Mouse (Mus musculus): ENCODE results near the gene Hint1. TPM values are rescaled to one million over a fixed set of nuclear protein-coding genes. Genes with fewer than 3 reads are reported as not detected.
A peak's percentile ranks its signal among the peaks of the same experiment; 100 is the strongest.
"Not testable (repeated sequence)": the region's sequence is repeated elsewhere in the genome, so short reads cannot be mapped to it uniquely, and the experiment has no call there.

Hint1 gene
- polyA plus RNA-seq, 1 experiment from 2014 or later = 641 TPM

GRCm38 (mm10) chr11:54839696-54840095 is 26.5 kb upstream of the Hint1 start:
- no peaks in the 10 kb centered on the region for H3K36me3 ChIP-seq (ENCODE audit: control insufficient read depth, insufficient read depth, low read length)

GRCm38 (mm10) chr11:54840891-54841290 is 25.3 kb upstream of the Hint1 start:
- H3K4me2 ChIP-seq (ENCODE audit: low read depth, low read length) = no peak overlapping the region
- no peak overlapping the region for H3K9ac ChIP-seq (ENCODE audit: low read length)
- H3K36me3 ChIP-seq (ENCODE audit: control insufficient read depth, insufficient read depth, low read length) = no peaks in the 10 kb centered on the region
- H3K27ac ChIP-seq (ENCODE audit: low read length) = no peak overlapping the region
- no peaks in the 10 kb centered on the region for H3K27me3 ChIP-seq (ENCODE audit: control insufficient read depth, insufficient read depth, low read depth, low read length)
- H3K4me3 ChIP-seq (ENCODE audit: low read length) = no peak overlapping the region
- 86% methylated on average over 11 of the region's 11 CpGs for WGBS
- 0 out of 2 replicates have a peak, but pooled peaks cover 2% of the 10 kb centered on the region for H3K4me1 ChIP-seq (replicated peaks; ENCODE audit: control insufficient read depth, insufficient read depth, low read length)
- no peak for ATAC-seq (ENCODE audit: low read depth)
- H3K9me3 ChIP-seq (ENCODE audit: control insufficient read depth, low read length) = no peaks in the 10 kb centered on the region

More at GRCm38 (mm10) chr11:54839696-54840095, 26.5 kb upstream of the Hint1 start:
- Histone ChIP-seq H3K27me3 (ENCODE audit: control insufficient read depth, insufficient read depth, low read depth, low read length) (no peaks in the 10 kb centered on the region), H3K4me2 (ENCODE audit: low read depth, low read length) (no peak overlapping the region), H3K9ac (ENCODE audit: low read length) (no peak overlapping the region), H3K27ac (ENCODE audit: low read length) (no peak overlapping the region), H3K9me3 (ENCODE audit: control insufficient read depth, low read length) (no peaks in the 10 kb centered on the region), H3K4me1 (replicated peaks; ENCODE audit: control insufficient read depth, insufficient read depth, low read length) (no peaks in the 10 kb centered on the region), H3K4me3 (ENCODE audit: low read length) (no peak overlapping the region)
- WGBS = 88% methylated on average over 4 of the region's 4 CpGs
- no peak for ATAC-seq (ENCODE audit: low read depth)

GRCm38 (mm10) chr11:54844424-54844823 is 21.8 kb upstream of the Hint1 start:
- Histone ChIP-seq H3K4me1 (replicated peaks; ENCODE audit: control insufficient read depth, insufficient read depth, low read length) (peaks cover 2% of the 10 kb centered on the region; the same call in 1 of the 2 replicates), H3K4me3 (ENCODE audit: low read length) (no peak overlapping the region), H3K9ac (ENCODE audit: low read length) (no peak overlapping the region), H3K4me2 (ENCODE audit: low read depth, low read length) (no peak overlapping the region), H3K36me3 (ENCODE audit: control insufficient read depth, insufficient read depth, low read length) (no peaks in the 10 kb centered on the region), H3K27me3 (ENCODE audit: control insufficient read depth, insufficient read depth, low read depth, low read length) (no peaks in the 10 kb centered on the region), H3K9me3 (ENCODE audit: control insufficient read depth, low read length) (no peaks in the 10 kb centered on the region), H3K27ac (ENCODE audit: low read length) (no peak overlapping the region)
- WGBS = 61% methylated on average over 9 of the region's 9 CpGs
- 0 out of 2 replicates have a peak, but pooled peaks have one; percentile 34 for ATAC-seq (ENCODE audit: low read depth)

GRCm38 (mm10) chr11:54844959-54845358 is 21.2 kb upstream of the Hint1 start:
- 74% methylated on average over 5 of the region's 5 CpGs for WGBS
- no peak overlapping the region for H3K27ac ChIP-seq (ENCODE audit: low read length)
- H3K4me2 ChIP-seq (ENCODE audit: low read depth, low read length) = no peak overlapping the region
- H3K27me3 ChIP-seq (ENCODE audit: control insufficient read depth, insufficient read depth, low read depth, low read length) = no peaks in the 10 kb centered on the region
- no peak for ATAC-seq (ENCODE audit: low read depth)
- H3K9ac ChIP-seq (ENCODE audit: low read length) = no peak overlapping the region
- H3K4me1 ChIP-seq (replicated peaks; ENCODE audit: control insufficient read depth, insufficient read depth, low read length) = peaks cover 2% of the 10 kb centered on the region; the same call in 1 of the 2 replicates
- H3K4me3 ChIP-seq (ENCODE audit: low read length) = no peak overlapping the region
- H3K36me3 ChIP-seq (ENCODE audit: control insufficient read depth, insufficient read depth, low read length) = no peaks in the 10 kb centered on the region
- no peaks in the 10 kb centered on the region for H3K9me3 ChIP-seq (ENCODE audit: control insufficient read depth, low read length)

- H3K27me3 ChIP-seq (ENCODE audit: control insufficient read depth, insufficient read depth, low read depth, low read length) = no peaks in the 10 kb centered on the region
- no peak overlapping the region for H3K27ac ChIP-seq (ENCODE audit: low read length)
- no peak overlapping the region for H3K4me3 ChIP-seq (ENCODE audit: low read length)
- H3K4me2 ChIP-seq (ENCODE audit: low read depth, low read length) = no peak overlapping the region
- WGBS = 43% methylated on average over 8 of the region's 8 CpGs
- no peak for ATAC-seq (ENCODE audit: low read depth)
- H3K36me3 ChIP-seq (ENCODE audit: control insufficient read depth, insufficient read depth, low read length) = no peaks in the 10 kb centered on the region
- no peak overlapping the region for H3K9ac ChIP-seq (ENCODE audit: low read length)
- peaks cover 2% of the 10 kb centered on the region; the same call in 1 of the 2 replicates for H3K4me1 ChIP-seq (replicated peaks; ENCODE audit: control insufficient read depth, insufficient read depth, low read length)
- no peaks in the 10 kb centered on the region for H3K9me3 ChIP-seq (ENCODE audit: control insufficient read depth, low read length)
These were observed 20.4 kb upstream of the Hint1 start for GRCm38 (mm10) chr11:54845470-54846442.

GRCm38 (mm10) chr11:54849961-54850758 is 16.0 kb upstream of the Hint1 start:
- Histone ChIP-seq H3K4me2 (ENCODE audit: low read depth, low read length) (no peak overlapping the region), H3K27me3 (ENCODE audit: control insufficient read depth, insufficient read depth, low read depth, low read length) (no peaks in the 10 kb centered on the region), H3K4me1 (replicated peaks; ENCODE audit: control insufficient read depth, insufficient read depth, low read length) (peaks cover 2% of the 10 kb centered on the region; the same call in 1 of the 2 replicates), H3K27ac (ENCODE audit: low read length) (no peak overlapping the region), H3K36me3 (ENCODE audit: control insufficient read depth, insufficient read depth, low read length) (no peaks in the 10 kb centered on the region), H3K9ac (ENCODE audit: low read length) (no peak overlapping the region), H3K4me3 (ENCODE audit: low read length) (no peak overlapping the region), H3K9me3 (ENCODE audit: control insufficient read depth, low read length) (no peaks in the 10 kb centered on the region)
- ATAC-seq (ENCODE audit: low read depth) = no peak
- 60% methylated on average over 10 of the region's 10 CpGs for WGBS

GRCm38 (mm10) chr11:54851656-54852055 is 14.5 kb upstream of the Hint1 start:
- Histone ChIP-seq H3K9me3 (ENCODE audit: control insufficient read depth, low read length) (no peaks in the 10 kb centered on the region), H3K36me3 (ENCODE audit: control insufficient read depth, insufficient read depth, low read length) (no peaks in the 10 kb centered on the region), H3K4me1 (replicated peaks; ENCODE audit: control insufficient read depth, insufficient read depth, low read length) (no peaks in the 10 kb centered on the region; the same call in 1 of the 2 replicates), H3K4me3 (ENCODE audit: low read length) (no peak overlapping the region), H3K4me2 (ENCODE audit: low read depth, low read length) (no peak overlapping the region), H3K27ac (ENCODE audit: low read length) (no peak overlapping the region), H3K27me3 (ENCODE audit: control insufficient read depth, insufficient read depth, low read depth, low read length) (no peaks in the 10 kb centered on the region), H3K9ac (ENCODE audit: low read length) (no peak overlapping the region)
- ATAC-seq (ENCODE audit: low read depth) = no peak
- WGBS = 91% methylated on average over 12 of the region's 12 CpGs

GRCm38 (mm10) chr11:54858880-54859279 is 7.3 kb upstream of the Hint1 start:
- ATAC-seq (ENCODE audit: low read depth); H3K9me3 ChIP-seq (ENCODE audit: control insufficient read depth, low read length); H3K27ac ChIP-seq (ENCODE audit: low read length); H3K9ac ChIP-seq (ENCODE audit: low read length); H3K27me3 ChIP-seq (ENCODE audit: control insufficient read depth, insufficient read depth, low read depth, low read length); H3K36me3 ChIP-seq (ENCODE audit: control insufficient read depth, insufficient read depth, low read length); H3K4me1 ChIP-seq (replicated peaks; ENCODE audit: control insufficient read depth, insufficient read depth, low read length); H3K4me2 ChIP-seq (ENCODE audit: low read depth, low read length); H3K4me3 ChIP-seq (ENCODE audit: low read length): not testable (repeated sequence)
- 93% methylated on average over 11 of the region's 12 CpGs for WGBS
